Mouse (Mus musculus) embryonic fibroblast, embryonic 13.5 days (primary cell): Measurements from ENCODE around the gene Dcun1d4.

Experiments
- CTCF ChIP-seq: IDR thresholded peaks from 2 replicates; pipeline ENCODE4 v1.5.1; 2011; ENCODE audit warnings: mild to moderate bottlenecking, control low read depth, low read length, moderate library complexity, borderline replicate concordance; ENCODE audit not compliant: insufficient read depth
- POLR2A ChIP-seq: IDR thresholded peaks from 2 replicates; pipeline ENCODE4 v1.6.1; 2011; ENCODE audit warnings: low read depth, mild to moderate bottlenecking, control low read depth, low read length, moderate library complexity

DNA sequence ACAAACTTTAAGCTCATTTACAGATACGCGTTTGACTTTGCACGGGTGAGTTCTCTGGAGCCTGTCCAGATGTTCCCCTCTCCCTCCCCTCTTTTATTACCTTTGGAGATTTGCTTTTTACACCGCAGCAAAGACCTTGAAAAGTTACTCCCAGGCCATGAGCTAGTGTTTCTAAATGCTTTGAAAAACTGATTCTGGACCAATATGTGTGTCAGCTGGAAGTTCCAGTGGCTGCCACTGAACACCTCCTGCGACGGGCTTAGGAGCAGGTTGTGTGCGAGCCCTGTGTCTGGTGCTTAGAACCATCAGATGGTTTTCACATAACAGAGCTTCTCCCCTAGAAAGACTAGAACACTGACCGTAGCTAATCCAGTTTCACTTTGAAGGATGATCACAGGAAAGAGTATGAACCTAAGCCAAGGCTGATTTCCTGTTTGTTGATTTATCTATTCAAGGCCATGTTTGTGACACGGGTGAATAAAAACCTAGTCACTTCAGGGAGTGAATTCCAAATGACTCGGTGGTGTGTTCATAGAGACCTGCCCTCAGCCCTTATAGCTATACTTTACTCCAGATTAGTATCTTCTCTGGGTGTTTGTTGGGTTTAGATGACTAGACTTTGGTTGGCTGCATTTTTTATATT, 63.4 kb downstream of the Dcun1d4 start:
- TF ChIP-seq POLR2A: no peak
- TF ChIP-seq CTCF: no peak
